Mouse (Mus musculus): Measurements from ENCODE around the gene Rassf10.

GRCm38 (mm10) chr7:112915571-112915970 lies 38.2 kb upstream of the Rassf10 start:
- TF ChIP-seq CTCF (IDR thresholded peaks at IDR 0.05; ENCODE audit: low read depth, low read length) = no peak
- TF ChIP-seq POLR2A (IDR thresholded peaks at IDR 0.05; ENCODE audit: borderline replicate concordance, low read depth, low read length) = no peak
